Mouse (Mus musculus) midbrain, embryonic 12.5 days (tissue): ENCODE results near the gene F830045P16Rik. TPM values are rescaled to one million over a fixed set of nuclear protein-coding genes. Genes with fewer than 3 reads are reported as not detected.

Experiments
- ATAC-seq: fragments of 200-750 bp; cut with Nextera tagmentation; 2 replicates; pipeline ENCODE4 v1.8.0; 2017; ENCODE audit warnings: low read depth, moderate TSS enrichment, moderate library complexity; ENCODE audit not compliant: low FRiP score
- H3K27ac ChIP-seq: fragments of 300-500 bp; sonication (generic); replicated peaks from 2 replicates; pipeline ENCODE4 v1.5.1; 2016; ENCODE audit warnings: mild to moderate bottlenecking
- H3K27me3 ChIP-seq: fragments of 300-500 bp; sonication (generic); 2 replicates; pipeline ENCODE4 v1.6.1; 2016; ENCODE audit warnings: mild to moderate bottlenecking
- H3K36me3 ChIP-seq: fragments of 300-500 bp; sonication (generic); 2 replicates; pipeline ENCODE4 v1.6.1; 2016
- H3K4me1 ChIP-seq: fragments of 300-500 bp; sonication (generic); 2 replicates; pipeline ENCODE4 v1.6.1; 2016
- H3K4me2 ChIP-seq: fragments of 300-500 bp; sonication (generic); replicated peaks from 2 replicates; pipeline ENCODE4 v1.6.1; 2016; ENCODE audit warnings: mild to moderate bottlenecking, moderate library complexity
- H3K4me3 ChIP-seq: fragments of 300-500 bp; sonication (generic); 2 replicates; pipeline ENCODE4 v1.5.1; 2016; ENCODE audit warnings: mild to moderate bottlenecking
- H3K9ac ChIP-seq: fragments of 300-500 bp; sonication (generic); replicated peaks from 2 replicates; pipeline ENCODE4 v1.6.1; 2016; ENCODE audit warnings: mild to moderate bottlenecking, moderate library complexity
- H3K9me3 ChIP-seq: fragments of 300-500 bp; sonication (generic); 2 replicates; pipeline ENCODE4 v1.6.1; 2016; ENCODE audit warnings: mild to moderate bottlenecking
- WGBS: fragments of 180-500 bp; shearing (Covaris S2); methylation state at CpG from one replicate; pipeline ENCODE4 v1.1.7; 2016; 5-methylcytosine and 5-hydroxymethylcytosine counted together
- polyA plus RNA-seq: library from polyadenylated mRNA; unstranded; fragments of >200 nt; fragmentation: Nextera tagmentation; extraction: Ambion mirVana; gene quantifications from 2 replicates; pipeline ENCODE4 v1.2.1, GENCODE M21; 2016

The F830045P16Rik gene
- polyA plus RNA-seq, 1 experiment from 2014 or later = not detected

GRCm38 (mm10) chr2:129569120-129569519 lies 32.7 kb upstream of the F830045P16Rik start:
- Histone ChIP-seq H3K9me3 (no peaks in the 10 kb centered on the region), H3K27ac (no peak overlapping the region), H3K9ac (no peak overlapping the region), H3K4me2 (no peak overlapping the region), H3K4me3 (no peak overlapping the region), H3K36me3 (no peaks in the 10 kb centered on the region), H3K4me1 (peaks cover 11% of the 10 kb centered on the region), H3K27me3 (peaks cover 9% of the 10 kb centered on the region; the same call in 1 of the 2 replicates)
- 87% methylated on average over 7 of the region's 7 CpGs for WGBS
- no peak for ATAC-seq

- 59% methylated on average over 5 of the region's 5 CpGs for WGBS
- H3K27me3 ChIP-seq = no peaks in the 10 kb centered on the region
- H3K36me3 ChIP-seq = no peaks in the 10 kb centered on the region
- H3K4me1 ChIP-seq = peaks cover 2% of the 10 kb centered on the region; the same call in 1 of the 2 replicates
- no peak overlapping the region for H3K4me3 ChIP-seq
- ATAC-seq = no peak
- no peak overlapping the region for H3K9ac ChIP-seq
- H3K27ac ChIP-seq = no peak overlapping the region
- no peak overlapping the region for H3K4me2 ChIP-seq
- no peaks in the 10 kb centered on the region for H3K9me3 ChIP-seq
Observed at GRCm38 (mm10) chr2:129563944-129564709, 27.7 kb upstream of the F830045P16Rik start.

- H3K27ac ChIP-seq = no peak overlapping the region
- no peak overlapping the region for H3K9ac ChIP-seq
- H3K36me3 ChIP-seq = no peaks in the 10 kb centered on the region
- 79% methylated on average over 3 of the region's 3 CpGs for WGBS
- no peaks in the 10 kb centered on the region for H3K27me3 ChIP-seq
- ATAC-seq = no peak
- no peaks in the 10 kb centered on the region for H3K9me3 ChIP-seq
- H3K4me1 ChIP-seq = peaks cover 2% of the 10 kb centered on the region; the same call in 1 of the 2 replicates
- no peak overlapping the region for H3K4me3 ChIP-seq
- no peak overlapping the region for H3K4me2 ChIP-seq
Observed at GRCm38 (mm10) chr2:129561796-129562195, 25.4 kb upstream of the F830045P16Rik start.

GRCm38 (mm10) chr2:129558875-129559219 lies 22.4 kb upstream of the F830045P16Rik start:
- Histone ChIP-seq H3K27me3 (no peaks in the 10 kb centered on the region), H3K36me3 (no peaks in the 10 kb centered on the region), H3K4me2 (no peak overlapping the region), H3K9me3 (no peaks in the 10 kb centered on the region), H3K9ac (no peak overlapping the region), H3K4me1 (peaks cover 2% of the 10 kb centered on the region; the same call in 1 of the 2 replicates), H3K27ac (no peak overlapping the region), H3K4me3 (no peak overlapping the region)
- ATAC-seq = no peak
- whole genome bisulfite sequencing = 82% methylated on average over 3 of the region's 3 CpGs

- H3K27me3 ChIP-seq = no peaks in the 10 kb centered on the region
- H3K4me2 ChIP-seq = no peak overlapping the region
- no peaks in the 10 kb centered on the region for H3K4me1 ChIP-seq
- 59% methylated on average over 12 of the region's 12 CpGs for WGBS
- no peaks in the 10 kb centered on the region for H3K9me3 ChIP-seq
- no peaks in the 10 kb centered on the region for H3K36me3 ChIP-seq
- no peak overlapping the region for H3K9ac ChIP-seq
- no peak overlapping the region for H3K27ac ChIP-seq
- ATAC-seq = no peak
- no peak overlapping the region for H3K4me3 ChIP-seq
Observed at GRCm38 (mm10) chr2:129558008-129558874, 21.8 kb upstream of the F830045P16Rik start.

GRCm38 (mm10) chr2:129556081-129556480 lies 19.7 kb upstream of the F830045P16Rik start:
- Histone ChIP-seq H3K36me3 (no peaks in the 10 kb centered on the region), H3K4me1 (no peaks in the 10 kb centered on the region), H3K27me3 (no peaks in the 10 kb centered on the region), H3K4me2 (no peak overlapping the region), H3K4me3 (no peak overlapping the region), H3K9ac (no peak overlapping the region), H3K9me3 (no peaks in the 10 kb centered on the region), H3K27ac (no peak overlapping the region)
- no peak for ATAC-seq
- WGBS = 74% methylated on average over 6 of the region's 6 CpGs

GRCm38 (mm10) chr2:129550781-129551180 lies 14.4 kb upstream of the F830045P16Rik start:
- Histone ChIP-seq H3K27me3 (no peaks in the 10 kb centered on the region), H3K36me3 (no peaks in the 10 kb centered on the region), H3K9ac (no peak overlapping the region), H3K4me3 (no peak overlapping the region), H3K27ac (no peak overlapping the region), H3K4me1 (no peaks in the 10 kb centered on the region), H3K4me2 (no peak overlapping the region), H3K9me3 (no peaks in the 10 kb centered on the region)
- ATAC-seq = no peak
- WGBS = 70% methylated on average over 2 of the region's 2 CpGs

- WGBS = 75% methylated on average over 9 of the region's 9 CpGs
- H3K9me3 ChIP-seq = no peaks in the 10 kb centered on the region
- ATAC-seq = no peak
- no peaks in the 10 kb centered on the region for H3K36me3 ChIP-seq
- H3K4me3 ChIP-seq = no peak overlapping the region
- no peak overlapping the region for H3K4me2 ChIP-seq
- H3K9ac ChIP-seq = no peak overlapping the region
- peaks cover 2% of the 10 kb centered on the region; the same call in 1 of the 2 replicates for H3K4me1 ChIP-seq
- H3K27me3 ChIP-seq = no peaks in the 10 kb centered on the region
- no peak overlapping the region for H3K27ac ChIP-seq
Observed at GRCm38 (mm10) chr2:129549537-129550135, 13.2 kb upstream of the F830045P16Rik start.

GRCm38 (mm10) chr2:129546772-129547171 lies 10.4 kb upstream of the F830045P16Rik start:
- no peak for ATAC-seq
- Histone ChIP-seq H3K4me3 (no peak overlapping the region), H3K4me1 (peaks cover 6% of the 10 kb centered on the region; the same call in 1 of the 2 replicates), H3K9me3 (no peaks in the 10 kb centered on the region), H3K4me2 (no peak overlapping the region), H3K9ac (no peak overlapping the region), H3K27me3 (no peaks in the 10 kb centered on the region), H3K36me3 (no peaks in the 10 kb centered on the region), H3K27ac (no peak overlapping the region)
- 79% methylated on average over 3 of the region's 3 CpGs for WGBS

GRCm38 (mm10) chr2:129545596-129545995 lies 9.2 kb upstream of the F830045P16Rik start:
- H3K4me2 ChIP-seq = no peak overlapping the region
- H3K9me3 ChIP-seq = no peaks in the 10 kb centered on the region
- ATAC-seq = no peak
- peaks cover 6% of the 10 kb centered on the region; the same call in 1 of the 2 replicates for H3K4me1 ChIP-seq
- 82% methylated on average over 7 of the region's 7 CpGs for WGBS
- no peak overlapping the region for H3K9ac ChIP-seq
- H3K27ac ChIP-seq = no peak overlapping the region
- H3K4me3 ChIP-seq = no peak overlapping the region
- no peaks in the 10 kb centered on the region for H3K27me3 ChIP-seq
- H3K36me3 ChIP-seq = no peaks in the 10 kb centered on the region

GRCm38 (mm10) chr2:129544919-129545318 lies 8.5 kb upstream of the F830045P16Rik start:
- Histone ChIP-seq H3K4me3 (no peak overlapping the region), H3K9me3 (no peaks in the 10 kb centered on the region), H3K9ac (no peak overlapping the region), H3K4me1 (peaks cover 9% of the 10 kb centered on the region; the same call in 1 of the 2 replicates), H3K36me3 (no peaks in the 10 kb centered on the region), H3K27ac (no peak overlapping the region), H3K4me2 (no peak overlapping the region), H3K27me3 (no peaks in the 10 kb centered on the region)
- no peak for ATAC-seq
- WGBS = 70% methylated on average over 3 of the region's 3 CpGs

- H3K27me3 ChIP-seq = no peaks in the 10 kb centered on the region
- ATAC-seq = no peak
- H3K4me3 ChIP-seq = no peak overlapping the region
- no peak overlapping the region for H3K9ac ChIP-seq
- H3K27ac ChIP-seq = no peak overlapping the region
- H3K36me3 ChIP-seq = no peaks in the 10 kb centered on the region
- 19% methylated on average over 4 of the region's 4 CpGs for WGBS
- peaks cover 11% of the 10 kb centered on the region; the same call in 1 of the 2 replicates for H3K4me1 ChIP-seq
- no peak overlapping the region for H3K4me2 ChIP-seq
- H3K9me3 ChIP-seq = no peaks in the 10 kb centered on the region
Observed at GRCm38 (mm10) chr2:129544448-129544847, 8.0 kb upstream of the F830045P16Rik start.
